Mouse (Mus musculus): ENCODE results near the gene Hcfc2. TPM values are rescaled to one million over a fixed set of nuclear protein-coding genes. Genes with fewer than 3 reads are reported as not detected.

Hcfc2 gene
- polyA plus RNA-seq, 1 experiment from 2014 or later: 24.5 TPM

DNA sequence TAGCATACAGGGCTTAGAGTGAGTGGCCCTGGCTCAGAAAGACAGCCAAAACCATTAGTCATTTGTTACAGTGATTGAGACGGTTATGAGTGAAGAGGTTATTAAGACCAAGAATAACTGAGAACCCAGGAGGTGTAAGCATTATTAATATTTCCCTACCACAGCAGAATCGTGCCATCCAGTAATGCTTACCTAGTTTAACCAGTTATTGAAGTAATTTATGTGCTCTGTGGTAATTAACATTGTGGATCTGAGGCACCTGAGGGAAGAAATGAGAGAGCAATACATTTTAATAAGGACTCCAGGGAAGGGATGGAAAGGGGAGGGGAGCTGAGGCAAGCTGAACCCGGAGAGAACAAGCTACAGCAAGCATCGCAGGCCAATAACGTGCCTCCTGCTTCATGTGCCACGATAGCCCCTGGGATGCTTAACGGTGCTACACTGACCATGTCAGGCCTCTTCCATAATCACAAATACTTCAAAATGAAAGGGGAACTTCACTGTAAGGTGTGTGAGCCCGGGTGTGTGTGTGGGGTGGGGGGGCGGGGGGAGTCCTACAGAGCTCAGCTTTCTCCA, 75.7 kb downstream of the Hcfc2 start:
- ATAC-seq (replicated peaks; ENCODE audit: low FRiP score, low read depth) (no peak), DNase-seq (ENCODE audit: low spot score) (no peak)
- no peak for TF ChIP-seq CTCF (IDR thresholded peaks at IDR 0.05; ENCODE audit: low read depth)
- Histone ChIP-seq H3K9me3 (replicated peaks; ENCODE audit: low read length) (no peaks in the 10 kb centered on the region), H3K27ac (no peak overlapping the region), H3K4me2 (ENCODE audit: low read length) (no peak overlapping the region), H3K4me1 (replicated peaks; ENCODE audit: insufficient read depth, low read length) (no peaks in the 10 kb centered on the region), H3K36me3 (ENCODE audit: insufficient read depth, low read length) (no peaks in the 10 kb centered on the region), H3K27me3 (ENCODE audit: insufficient read depth, low read length) (no peaks in the 10 kb centered on the region), H3K4me3 (replicated peaks; ENCODE audit: low read depth, low read length) (no peak overlapping the region), H3K9ac (ENCODE audit: low read depth, low read length) (no peak overlapping the region)
- 62% methylated on average over 9 of the region's 9 CpGs for WGBS

GRCm38 (mm10) chr10:82774841-82775240, 78.9 kb downstream of the Hcfc2 start:
- no peak for TF ChIP-seq CTCF (IDR thresholded peaks at IDR 0.05; ENCODE audit: low read depth)
- 96% methylated on average over 5 of the region's 5 CpGs for WGBS
- no peaks in the 10 kb centered on the region for H3K36me3 ChIP-seq (ENCODE audit: insufficient read depth, low read length)
- no peak for ATAC-seq (replicated peaks; ENCODE audit: low FRiP score, low read depth)
- H3K4me2 ChIP-seq (ENCODE audit: low read length): no peak overlapping the region
- H3K9ac ChIP-seq (ENCODE audit: low read depth, low read length): no peak overlapping the region
- no peaks in the 10 kb centered on the region for H3K27me3 ChIP-seq (ENCODE audit: insufficient read depth, low read length)
- DNase-seq (ENCODE audit: low spot score): no peak
- no peaks in the 10 kb centered on the region for H3K9me3 ChIP-seq (replicated peaks; ENCODE audit: low read length)
- H3K4me3 ChIP-seq (replicated peaks; ENCODE audit: low read depth, low read length): no peak overlapping the region
- H3K27ac ChIP-seq: no peak overlapping the region
- no peaks in the 10 kb centered on the region for H3K4me1 ChIP-seq (replicated peaks; ENCODE audit: insufficient read depth, low read length)

DNA sequence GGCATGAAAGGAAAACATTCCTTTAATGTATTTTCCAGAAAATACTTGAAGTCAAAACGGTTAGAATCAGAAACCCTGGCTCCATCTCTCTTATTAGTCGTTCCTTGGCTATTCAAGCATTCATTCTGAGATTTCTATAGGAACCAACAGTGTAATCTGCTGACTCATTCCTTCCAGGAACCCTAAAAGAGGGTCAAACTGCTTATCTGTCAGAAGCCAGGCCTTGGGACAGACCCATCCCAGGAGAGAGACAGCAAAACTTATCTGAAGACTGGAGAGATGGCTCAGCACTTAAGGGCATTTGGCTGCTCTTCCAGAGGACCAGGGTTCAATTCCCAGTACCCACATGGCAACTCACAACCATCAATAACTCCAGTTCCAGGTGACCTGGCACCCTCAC, 81.1 kb downstream of the Hcfc2 start:
- Histone ChIP-seq H3K27ac (no peak overlapping the region), H3K27me3 (ENCODE audit: insufficient read depth, low read length) (no peaks in the 10 kb centered on the region), H3K9me3 (replicated peaks; ENCODE audit: low read length) (no peaks in the 10 kb centered on the region), H3K9ac (ENCODE audit: low read depth, low read length) (no peak overlapping the region), H3K4me2 (ENCODE audit: low read length) (no peak overlapping the region), H3K4me1 (replicated peaks; ENCODE audit: insufficient read depth, low read length) (no peaks in the 10 kb centered on the region), H3K4me3 (replicated peaks; ENCODE audit: low read depth, low read length) (no peak overlapping the region), H3K36me3 (ENCODE audit: insufficient read depth, low read length) (no peaks in the 10 kb centered on the region)
- ATAC-seq (replicated peaks; ENCODE audit: low FRiP score, low read depth): no peak
- 53% methylated on average over 2 of the region's 2 CpGs for WGBS
- no peak for DNase-seq (ENCODE audit: low spot score)
- TF ChIP-seq CTCF (IDR thresholded peaks at IDR 0.05; ENCODE audit: low read depth): no peak

DNA sequence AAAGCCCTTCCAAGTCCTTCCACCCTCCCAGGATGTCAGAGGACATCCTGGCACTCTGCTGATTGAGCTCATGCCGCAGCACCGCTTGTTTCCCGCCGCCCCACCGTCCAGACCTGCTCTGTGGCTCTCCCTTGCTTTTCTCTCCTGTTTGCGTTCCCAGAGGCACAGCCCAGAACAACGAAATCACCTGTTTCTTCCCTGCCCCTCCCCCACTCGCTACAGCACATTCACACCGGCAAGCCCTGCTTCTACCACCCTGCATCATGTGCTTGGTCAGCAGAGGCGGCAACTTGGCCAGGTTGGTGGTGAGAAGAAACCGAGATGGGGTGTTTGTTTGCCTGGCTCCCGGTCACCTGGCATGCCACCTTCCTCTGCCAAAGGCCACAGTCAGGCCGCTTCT, 81.9 kb downstream of the Hcfc2 start:
- DNase-seq (ENCODE audit: low spot score): peak; percentile 25
- Histone ChIP-seq H3K9me3 (replicated peaks; ENCODE audit: low read length) (no peaks in the 10 kb centered on the region), H3K27me3 (ENCODE audit: insufficient read depth, low read length) (no peaks in the 10 kb centered on the region), H3K36me3 (ENCODE audit: insufficient read depth, low read length) (no peaks in the 10 kb centered on the region), H3K9ac (ENCODE audit: low read depth, low read length) (no peak overlapping the region), H3K27ac (peak overlapping the region; percentile 57), H3K4me3 (replicated peaks; ENCODE audit: low read depth, low read length) (no peak overlapping the region), H3K4me2 (ENCODE audit: low read length) (0 out of 2 replicates have a peak overlapping the region, but pooled peaks have one; percentile 3), H3K4me1 (replicated peaks; ENCODE audit: insufficient read depth, low read length) (no peaks in the 10 kb centered on the region)
- 21% methylated on average over 13 of the region's 13 CpGs for WGBS
- TF ChIP-seq CTCF (IDR thresholded peaks at IDR 0.05; ENCODE audit: low read depth): no peak
- peak; percentile 61 for ATAC-seq (replicated peaks; ENCODE audit: low FRiP score, low read depth)

DNA sequence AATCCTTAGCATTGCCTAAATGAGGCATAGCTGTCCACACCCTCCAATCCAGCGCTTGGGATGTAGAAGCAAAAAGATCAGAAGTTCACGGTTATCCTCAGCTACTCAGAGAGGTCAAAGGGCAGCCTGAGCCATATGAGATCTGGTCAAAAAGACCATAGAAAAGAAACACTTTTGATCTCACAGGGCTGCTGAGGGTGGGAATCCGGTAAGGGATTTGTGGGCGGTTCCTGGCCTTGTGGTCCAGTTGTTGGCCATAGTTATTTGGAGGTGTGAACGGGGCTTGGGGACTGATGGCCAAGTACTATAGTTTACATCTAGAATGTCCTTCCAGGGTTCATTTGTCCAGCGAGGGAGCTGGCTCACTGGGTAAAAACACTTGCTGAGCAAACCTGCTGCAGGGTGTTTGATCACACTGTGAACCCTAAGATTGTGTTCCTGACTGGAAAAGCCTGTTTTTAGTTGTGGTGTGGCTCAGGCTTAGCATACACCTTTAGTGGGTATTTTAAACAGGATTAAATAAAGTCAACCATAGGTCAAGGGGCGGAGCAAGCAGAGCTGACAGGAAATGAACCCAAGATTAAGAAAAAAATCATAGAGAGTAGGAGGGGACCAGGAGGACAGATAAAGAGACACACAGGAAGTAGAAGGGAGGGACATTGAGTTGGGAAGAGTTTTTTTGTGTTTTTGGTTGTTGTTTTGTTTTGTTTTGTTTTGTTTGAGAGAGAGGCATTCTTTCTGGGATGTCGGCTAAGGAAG, 83.0 kb downstream of the Hcfc2 start:
- Histone ChIP-seq H3K4me3 (replicated peaks; ENCODE audit: low read depth, low read length) (no peak overlapping the region), H3K27me3 (ENCODE audit: insufficient read depth, low read length) (no peaks in the 10 kb centered on the region), H3K9ac (ENCODE audit: low read depth, low read length) (no peak overlapping the region), H3K27ac (no peak overlapping the region), H3K36me3 (ENCODE audit: insufficient read depth, low read length) (no peaks in the 10 kb centered on the region), H3K9me3 (replicated peaks; ENCODE audit: low read length) (no peaks in the 10 kb centered on the region), H3K4me2 (ENCODE audit: low read length) (no peak overlapping the region), H3K4me1 (replicated peaks; ENCODE audit: insufficient read depth, low read length) (no peaks in the 10 kb centered on the region)
- no peak for ATAC-seq (replicated peaks; ENCODE audit: low FRiP score, low read depth)
- DNase-seq (ENCODE audit: low spot score): no peak
- 81% methylated on average over 8 of the region's 8 CpGs for WGBS
- no peak for TF ChIP-seq CTCF (IDR thresholded peaks at IDR 0.05; ENCODE audit: low read depth)

DNA sequence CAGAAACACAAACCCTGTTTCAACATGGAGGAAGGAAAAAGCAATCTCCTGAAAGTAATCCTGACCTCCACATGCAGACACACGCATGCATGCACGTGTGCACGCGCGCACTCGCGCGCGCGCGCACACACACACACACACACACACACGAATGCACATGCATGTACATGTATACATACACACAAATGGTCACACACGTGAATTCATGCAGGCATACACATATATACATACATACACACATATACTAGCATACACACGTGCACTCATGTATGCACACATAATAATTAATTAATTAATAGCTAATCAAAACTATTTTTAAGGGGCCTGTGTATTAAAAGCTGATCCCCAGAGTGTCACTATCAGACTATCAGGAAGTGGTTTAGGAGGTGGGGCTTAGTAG, 83.9 kb downstream of the Hcfc2 start:
- no peaks in the 10 kb centered on the region for H3K27me3 ChIP-seq (ENCODE audit: insufficient read depth, low read length)
- H3K4me1 ChIP-seq (replicated peaks; ENCODE audit: insufficient read depth, low read length): no peaks in the 10 kb centered on the region
- H3K36me3 ChIP-seq (ENCODE audit: insufficient read depth, low read length): no peaks in the 10 kb centered on the region
- H3K4me2 ChIP-seq (ENCODE audit: low read length): no peak overlapping the region
- H3K9me3 ChIP-seq (replicated peaks; ENCODE audit: low read length): no peaks in the 10 kb centered on the region
- TF ChIP-seq CTCF (IDR thresholded peaks at IDR 0.05; ENCODE audit: low read depth): no peak
- 99% methylated on average over 14 of the region's 14 CpGs for WGBS
- no peak overlapping the region for H3K4me3 ChIP-seq (replicated peaks; ENCODE audit: low read depth, low read length)
- H3K9ac ChIP-seq (ENCODE audit: low read depth, low read length): no peak overlapping the region
- ATAC-seq (replicated peaks; ENCODE audit: low FRiP score, low read depth) (no peak), DNase-seq (ENCODE audit: low spot score) (no peak)
- H3K27ac ChIP-seq: no peak overlapping the region

Data from kidney, postnatal 0 days (tissue).